Mouse (Mus musculus) liver, adult 2 months (tissue): ENCODE data around the gene Upf2.

Experiments used
- CTCF ChIP-seq: fragments of 200-500 bp; IDR thresholded peaks from 2 replicates; pipeline ENCODE4 v1.5.1; 2011; ENCODE audit warnings: low read depth, low read length, control low read depth
- POLR2A ChIP-seq: fragments of 200-500 bp; IDR thresholded peaks from 2 replicates; pipeline ENCODE4 v1.6.1; 2011; ENCODE audit warnings: low read length, control low read depth; ENCODE audit not compliant: insufficient read depth; ENCODE audit errors: extremely low read depth

DNA sequence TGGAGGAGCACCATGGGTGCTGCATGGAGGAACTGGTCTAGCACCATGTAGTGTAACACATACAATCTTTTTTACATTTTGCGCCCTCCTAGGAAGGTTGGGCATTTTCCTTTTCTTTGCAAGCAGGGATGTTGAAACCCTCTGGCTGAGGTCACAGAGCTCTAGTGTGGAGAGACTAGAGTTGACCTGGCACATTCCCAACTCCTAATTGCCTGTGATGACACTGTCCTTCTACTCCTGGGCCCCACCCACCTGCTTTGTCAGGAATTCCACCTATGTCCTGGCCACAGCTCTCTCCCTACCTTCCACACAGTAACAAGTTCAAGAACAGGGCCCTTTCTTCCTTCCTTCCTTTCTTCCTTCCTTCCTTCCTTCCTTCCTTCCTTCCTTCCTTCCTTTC lies 132.4 kb downstream of the Upf2 start:
- no peak for TF ChIP-seq CTCF
- TF ChIP-seq POLR2A: no peak
